19 mouse cellular contexts compared by ENCODE assay signal in the genomic region with DNA sequence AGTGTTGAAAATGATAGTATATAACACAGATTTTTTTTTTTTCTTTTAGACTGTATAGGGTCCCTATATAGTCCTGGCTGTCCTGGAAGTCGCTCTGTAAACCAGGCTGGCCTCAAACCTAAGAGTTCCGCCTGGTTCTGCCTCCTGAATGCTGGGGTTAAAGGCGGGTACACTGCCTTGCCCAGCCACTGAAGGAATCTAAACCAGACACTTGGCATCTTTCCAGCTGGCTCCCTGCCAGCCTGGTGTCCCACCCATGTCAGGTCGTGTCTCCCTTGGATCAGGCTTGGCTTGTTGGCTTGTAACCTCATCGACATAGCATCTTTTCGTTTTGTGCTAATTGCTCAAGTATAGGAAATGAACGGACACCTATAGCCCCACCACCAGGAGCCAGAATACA. TPM values are rescaled to one million over a fixed set of nuclear protein-coding genes. Genes with fewer than 3 reads are reported as not detected.
A peak's percentile ranks its signal among the peaks of the same experiment; 100 is the strongest.
DNase-seq lines count a peak whose midpoint lies in the region; ATAC-seq and TF ChIP-seq lines count a peak whose summit lies in the region.
"Had no signal": no experiment of that assay in that cellular context is flagged by ENCODE, and none has a peak within 500 bp of the region (broad histone marks: within the 10 kb centered on the region; RNA-seq: fewer than 3 reads in every experiment).

No protein-coding gene starts in this region.

- TF ChIP-seq EP300 in stomach, postnatal 0 days (optimal IDR thresholded peaks at IDR 0.05), result no peak

- TF ChIP-seq POLR2A in kidney, adult 2 months (IDR thresholded peaks at IDR 0.05; ENCODE audit: low read depth, low read length), result no peak

- H3K4me2 ChIP-seq in stomach, embryonic 14.5 days (replicated peaks; ENCODE audit: low read depth, low read length), result no peak overlapping the region
- H3K4me2 ChIP-seq in stomach, postnatal 0 days (replicated peaks; ENCODE audit: low read depth), result no peak overlapping the region
- H3K4me2 ChIP-seq: heart, embryonic 15.5 days; limb, embryonic 12.5 days; stomach, embryonic 15.5 days had no signal

- DNase-seq in adrenal gland, postnatal 14 days, result peak; percentile 53
- no peak for DNase-seq in adrenal gland, adult 18-20 months (ENCODE audit: low spot score in 2 of 2)
- DNase-seq in kidney, adult 2 months, result no peak
- no peak for DNase-seq in kidney, adult 11 months
- DNase-seq in stomach, postnatal 0 days (ENCODE audit: low spot score), result no peak
- peak; percentile 30 for DNase-seq in naive thymus-derived CD4-positive, alpha-beta T cell, adult 2 months (ENCODE audit: low read depth)
- no peak for DNase-seq in thymus, postnatal 4 days
- DNase-seq: cerebellum, adult 11 months; gastrocnemius, postnatal 10 days had no signal

- no peak overlapping the region for H3K4me3 ChIP-seq in kidney, adult 2 months (ENCODE audit: insufficient read depth, low read depth, low read length)
- no peak overlapping the region for H3K4me3 ChIP-seq in stomach, embryonic 14.5 days (ENCODE audit: low read depth, low read length)
- H3K4me3 ChIP-seq in stomach, postnatal 0 days (ENCODE audit: low read depth, low read length), result no peak overlapping the region
- H3K4me3 ChIP-seq: heart, embryonic 15.5 days; limb, embryonic 12.5 days; megakaryocyte, embryonic 14.5 days; stomach, embryonic 15.5 days had no signal

- H3K9me3 ChIP-seq in stomach, embryonic 14.5 days (ENCODE audit: control insufficient read depth, low read depth, low read length), result no peaks in the 10 kb centered on the region
- H3K9me3 ChIP-seq in stomach, postnatal 0 days (ENCODE audit: control insufficient read depth, low read length), result no peaks in the 10 kb centered on the region
- H3K9me3 ChIP-seq: heart, embryonic 15.5 days; stomach, embryonic 15.5 days had no signal

- 0 out of 2 replicates have a peak, but pooled peaks have one; percentile 0 for TF ChIP-seq CTCF in kidney, adult 2 months (conservative IDR thresholded peaks at IDR 0.05; ENCODE audit: insufficient read depth, insufficient read length, low read depth, low read length)
- no peak for TF ChIP-seq CTCF in stomach, postnatal 0 days (IDR thresholded peaks at IDR 0.05; ENCODE audit: low read depth)

- no peaks in the 10 kb centered on the region for H3K4me1 ChIP-seq in kidney, adult 2 months (ENCODE audit: control insufficient read depth, insufficient read depth, low read length)
- no peaks in the 10 kb centered on the region for H3K4me1 ChIP-seq in stomach, embryonic 14.5 days (ENCODE audit: control insufficient read depth, insufficient read depth, low read length)
- H3K4me1 ChIP-seq in stomach, postnatal 0 days (replicated peaks; ENCODE audit: control insufficient read depth, insufficient read depth), result no peaks in the 10 kb centered on the region
- H3K4me1 ChIP-seq: limb, embryonic 12.5 days; stomach, embryonic 15.5 days had no signal

- no peak overlapping the region for H3K27ac ChIP-seq in kidney, adult 2 months (ENCODE audit: insufficient read depth, low read depth, low read length)
- no peak overlapping the region for H3K27ac ChIP-seq in stomach, embryonic 14.5 days (ENCODE audit: low read length)
- H3K27ac ChIP-seq in stomach, postnatal 0 days (replicated peaks), result no peak overlapping the region
- H3K27ac ChIP-seq: heart, embryonic 15.5 days; limb, embryonic 12.5 days; stomach, embryonic 15.5 days had no signal

- 0 out of 2 replicates have a peak, but pooled peaks have one; percentile 8 for ATAC-seq in stomach, embryonic 14.5 days (ENCODE audit: insufficient number of reproducible peaks, insufficient read depth, low FRiP score, low read depth)
- ATAC-seq in stomach, postnatal 0 days (ENCODE audit: low FRiP score, low TSS enrichment), result no peak
- ATAC-seq: forebrain, embryonic 16.5 days; hindbrain, embryonic 16.5 days had no signal

- H3K36me3 ChIP-seq in kidney, adult 2 months (ENCODE audit: control insufficient read depth, insufficient read depth, low read length), result peaks cover 2% of the 10 kb centered on the region; the same call in 1 of the 2 replicates
- H3K36me3 ChIP-seq in stomach, embryonic 14.5 days (ENCODE audit: control insufficient read depth, insufficient read depth, low read length), result peaks cover 35% of the 10 kb centered on the region
- H3K36me3 ChIP-seq in stomach, postnatal 0 days (ENCODE audit: control insufficient read depth, insufficient read depth, low read length), result peaks cover 10% of the 10 kb centered on the region

- no peak overlapping the region for H3K9ac ChIP-seq in stomach, embryonic 14.5 days (replicated peaks; ENCODE audit: low read depth, low read length)
- no peak overlapping the region for H3K9ac ChIP-seq in stomach, postnatal 0 days (ENCODE audit: low read length)
- H3K9ac ChIP-seq: heart, embryonic 15.5 days; limb, embryonic 12.5 days; stomach, embryonic 15.5 days had no signal

- no peaks in the 10 kb centered on the region for H3K27me3 ChIP-seq in kidney, adult 2 months (replicated peaks; ENCODE audit: control insufficient read depth, insufficient read depth, low read length)
- no peaks in the 10 kb centered on the region for H3K27me3 ChIP-seq in stomach, embryonic 14.5 days (ENCODE audit: control insufficient read depth, insufficient read depth, low read length)
- H3K27me3 ChIP-seq in stomach, postnatal 0 days (ENCODE audit: control insufficient read depth, insufficient read depth, low read length), result no peaks in the 10 kb centered on the region
- H3K27me3 ChIP-seq: stomach, embryonic 15.5 days had no signal

- WGBS in kidney, adult 2 months, result 43% methylated on average over 7 of the region's 7 CpGs
- WGBS in stomach, embryonic 14.5 days, result 61% methylated on average over 7 of the region's 7 CpGs
- 40% methylated on average over 7 of the region's 7 CpGs for WGBS in stomach, postnatal 0 days

RNA-seq across cellular contexts. Expression of a gene that starts 5.4 kb away (rescaled TPM):
- 0.63 and 0.98 TPM in 2 replicates for total RNA-seq in adrenal gland, postnatal 14 days (2021)
- total RNA-seq in adrenal gland, adult 18-20 months (2021), result under 1 TPM in 1 of 2 experiments, not detected in 1; 0.33 TPM
- not detected in 2 replicates for polyA plus RNA-seq in kidney, adult 2 months (2012; rRNA removed)
- polyA plus RNA-seq in stomach, embryonic 14.5 days (2014; fragmentation: Nextera tagmentation; extraction: Ambion mirVana), result not detected in 2 replicates
- polyA plus RNA-seq in stomach, postnatal 0 days (2015; fragmentation: Nextera tagmentation; extraction: Ambion mirVana), result 0.10 TPM in 1 of 2 replicates, not detected in the other
- total RNA-seq: gastrocnemius, postnatal 10 days; left cerebral cortex, adult 18-20 months had no signal
- polyA plus RNA-seq: heart, embryonic 15.5 days; large intestine, adult 2 months; limb, embryonic 12.5 days; liver, embryonic 16.5 days; stomach, embryonic 15.5 days had no signal

RNA-seq across cellular contexts. Expression of a gene that starts 16.1 kb away (rescaled TPM):
- total RNA-seq in adrenal gland, postnatal 14 days (2021), result 38.6 and 45.9 TPM in 2 replicates
- 10 to 100 TPM; 44.1 to 57.6 TPM for total RNA-seq in adrenal gland, adult 18-20 months (2021)
- polyA plus RNA-seq in kidney, adult 2 months (2012; rRNA removed), result 29.3 and 31.6 TPM in 2 replicates
- 27.1 and 30.7 TPM in 2 replicates for polyA plus RNA-seq in stomach, embryonic 14.5 days (2014; fragmentation: Nextera tagmentation; extraction: Ambion mirVana)
- 22.5 and 23.0 TPM in 2 replicates for polyA plus RNA-seq in stomach, postnatal 0 days (2015; fragmentation: Nextera tagmentation; extraction: Ambion mirVana)

RNA-seq across cellular contexts. Expression of a gene that starts 16.2 kb away (rescaled TPM):
- total RNA-seq in adrenal gland, postnatal 14 days (2021), result 15.6 and 16.0 TPM in 2 replicates
- 10 to 100 TPM; 14.2 to 16.9 TPM for total RNA-seq in adrenal gland, adult 18-20 months (2021)
- 25.2 and 32.1 TPM in 2 replicates for polyA plus RNA-seq in kidney, adult 2 months (2012; rRNA removed)
- 8.4 and 9.0 TPM in 2 replicates for polyA plus RNA-seq in stomach, embryonic 14.5 days (2014; fragmentation: Nextera tagmentation; extraction: Ambion mirVana)
- 12.1 TPM in 2 replicates for polyA plus RNA-seq in stomach, postnatal 0 days (2015; fragmentation: Nextera tagmentation; extraction: Ambion mirVana)

RNA-seq across cellular contexts. Expression of a gene that starts 20.0 kb away (rescaled TPM):
- total RNA-seq in adrenal gland, postnatal 14 days (2021), result 8.3 and 13.1 TPM in 2 replicates
- total RNA-seq in adrenal gland, adult 18-20 months (2021), result 10 to 100 TPM in 1 of 2 experiments, 1 to 10 TPM in 1; 4.3 to 14.1 TPM
- 2.3 and 3.4 TPM in 2 replicates for polyA plus RNA-seq in kidney, adult 2 months (2012; rRNA removed)
- polyA plus RNA-seq in stomach, embryonic 14.5 days (2014; fragmentation: Nextera tagmentation; extraction: Ambion mirVana), result 0.07 and 0.18 TPM in 2 replicates
- polyA plus RNA-seq in stomach, postnatal 0 days (2015; fragmentation: Nextera tagmentation; extraction: Ambion mirVana), result 0.08 and 0.44 TPM in 2 replicates

RNA-seq across cellular contexts. Expression of a gene that starts 39.8 kb away (rescaled TPM):
- total RNA-seq in adrenal gland, postnatal 14 days (2021), result 0.30 and 0.48 TPM in 2 replicates
- under 1 TPM; 0.36 to 0.48 TPM for total RNA-seq in adrenal gland, adult 18-20 months (2021)
- polyA plus RNA-seq in kidney, adult 2 months (2012; rRNA removed), result 2.1 and 2.5 TPM in 2 replicates
- polyA plus RNA-seq in stomach, embryonic 14.5 days (2014; fragmentation: Nextera tagmentation; extraction: Ambion mirVana), result 0.54 and 0.78 TPM in 2 replicates
- polyA plus RNA-seq in stomach, postnatal 0 days (2015; fragmentation: Nextera tagmentation; extraction: Ambion mirVana), result 0.25 and 0.36 TPM in 2 replicates

Comparison
In these comparisons a context has a peak if more than half of its experiments do, and no peak if none do; other contexts are left out.
1. DNase-seq: peak in adrenal gland, postnatal 14 days (single experiment) and naive thymus-derived CD4-positive, alpha-beta T cell, adult 2 months (single experiment); none in adrenal gland, adult 18-20 months (0 of 2), kidney, adult 2 months (single experiment), kidney, adult 11 months (single experiment), stomach, postnatal 0 days (single experiment) and thymus, postnatal 4 days (single experiment).